Mouse (Mus musculus): ENCODE data around the gene Gm10961.

GRCm38 (mm10) chr3:107594662-107595263 is 36.4 kb upstream of the Gm10961 start, which contains the start of gene Alx3:
- TF ChIP-seq POLR2A (IDR thresholded peaks at IDR 0.05; ENCODE audit: low read depth, low read length) (no peak), CTCF (IDR thresholded peaks at IDR 0.05; ENCODE audit: extremely low read depth, insufficient read length, insufficient replicate concordance, low read depth, low read length) (no peak)
